Mouse (Mus musculus) heart, adult 8-10 months (tissue): ENCODE data around the gene Med20. TPM values are rescaled to one million over a fixed set of nuclear protein-coding genes. Genes with fewer than 3 reads are reported as not detected.
"Not testable (repeated sequence)": the region's sequence is repeated elsewhere in the genome, so short reads cannot be mapped to it uniquely, and the experiment has no call there.

ENCODE experiments used
- DNase-seq: peaks from one replicate; pipeline ENCODE4 v3.0.0; 2022; ENCODE audit warnings: low spot score
- total RNA-seq, 4 experiments: library from RNA; stranded (reverse); gene quantifications; 2 replicates each; pipeline ENCODE4 v1.2.4; 2022

Med20 gene
- total RNA-seq, 4 experiments from 2014 or later: 15.7 to 19.9 (median 18.1) TPM

DNA sequence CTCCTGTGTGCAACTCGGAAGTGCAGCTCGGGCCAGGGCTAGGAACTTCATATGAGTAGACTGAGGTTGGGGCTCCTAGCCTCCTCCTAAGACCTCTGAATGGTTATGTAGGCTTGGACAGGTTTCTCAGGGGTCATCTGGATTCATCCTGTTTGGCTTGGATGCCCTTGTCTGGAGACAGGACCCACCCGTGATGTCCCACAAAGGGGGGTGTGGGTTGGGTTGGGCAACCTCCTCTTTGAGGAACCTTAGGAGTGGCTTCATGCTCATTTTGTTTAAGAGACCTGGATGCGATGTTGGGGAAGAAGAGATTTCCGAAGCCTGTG, 14.6 kb upstream of the Med20 start:
- no peak for DNase-seq

DNA sequence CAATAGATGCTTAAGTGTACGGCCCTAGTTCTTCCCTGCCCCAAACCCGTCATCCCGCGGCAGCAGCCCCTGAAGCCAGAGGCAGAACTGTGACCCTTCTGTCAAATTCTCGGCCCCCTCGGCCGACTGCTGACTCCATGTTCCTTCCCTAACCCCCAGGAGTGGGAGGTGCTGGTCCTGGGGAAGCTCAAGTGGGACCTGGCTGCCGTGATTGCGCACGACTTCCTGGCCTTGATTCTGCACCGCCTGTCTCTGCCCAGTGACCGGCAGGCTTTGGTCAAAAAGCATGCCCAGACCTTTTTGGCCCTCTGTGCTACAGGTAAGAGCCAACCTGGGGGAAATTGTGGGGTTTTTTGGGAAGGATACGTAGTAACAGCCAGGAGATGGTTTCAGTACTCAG, 14.1 kb upstream of the Med20 start:
- no peak for DNase-seq

DNA sequence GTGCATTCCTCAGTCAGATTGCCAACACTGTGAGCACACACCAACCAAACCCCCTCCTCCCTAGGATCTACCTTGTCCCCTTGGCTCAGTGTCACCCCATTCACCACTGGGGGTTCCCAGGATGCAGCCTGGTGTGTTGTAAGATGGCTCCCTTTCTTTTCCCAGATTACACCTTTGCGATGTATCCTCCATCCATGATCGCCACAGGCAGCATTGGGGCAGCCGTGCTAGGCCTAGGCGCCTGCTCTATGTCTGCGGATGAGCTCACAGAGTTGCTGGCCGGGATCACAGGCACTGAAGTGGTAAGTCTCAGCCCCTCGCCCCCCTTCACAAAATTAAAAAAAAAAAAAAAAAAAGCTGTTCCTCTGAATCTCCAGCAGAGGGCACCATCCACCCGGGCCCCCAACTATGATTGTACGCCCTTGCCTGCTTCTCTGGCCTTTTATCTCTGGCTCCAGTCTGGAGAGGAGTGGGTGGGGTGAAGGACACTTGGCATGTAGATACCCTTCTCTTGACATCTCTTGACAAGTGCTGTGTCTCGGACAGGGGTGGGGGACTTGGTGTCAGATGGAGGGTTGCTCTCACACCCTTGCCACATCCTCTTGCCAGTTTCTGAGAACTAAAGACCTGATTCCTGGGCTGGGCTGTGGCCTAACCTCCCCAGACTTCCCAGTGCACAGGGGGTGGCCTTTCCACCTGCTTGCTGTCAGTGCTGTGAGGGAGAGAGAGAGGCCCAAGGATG, 13.4 kb upstream of the Med20 start:
- no peak for DNase-seq

DNA sequence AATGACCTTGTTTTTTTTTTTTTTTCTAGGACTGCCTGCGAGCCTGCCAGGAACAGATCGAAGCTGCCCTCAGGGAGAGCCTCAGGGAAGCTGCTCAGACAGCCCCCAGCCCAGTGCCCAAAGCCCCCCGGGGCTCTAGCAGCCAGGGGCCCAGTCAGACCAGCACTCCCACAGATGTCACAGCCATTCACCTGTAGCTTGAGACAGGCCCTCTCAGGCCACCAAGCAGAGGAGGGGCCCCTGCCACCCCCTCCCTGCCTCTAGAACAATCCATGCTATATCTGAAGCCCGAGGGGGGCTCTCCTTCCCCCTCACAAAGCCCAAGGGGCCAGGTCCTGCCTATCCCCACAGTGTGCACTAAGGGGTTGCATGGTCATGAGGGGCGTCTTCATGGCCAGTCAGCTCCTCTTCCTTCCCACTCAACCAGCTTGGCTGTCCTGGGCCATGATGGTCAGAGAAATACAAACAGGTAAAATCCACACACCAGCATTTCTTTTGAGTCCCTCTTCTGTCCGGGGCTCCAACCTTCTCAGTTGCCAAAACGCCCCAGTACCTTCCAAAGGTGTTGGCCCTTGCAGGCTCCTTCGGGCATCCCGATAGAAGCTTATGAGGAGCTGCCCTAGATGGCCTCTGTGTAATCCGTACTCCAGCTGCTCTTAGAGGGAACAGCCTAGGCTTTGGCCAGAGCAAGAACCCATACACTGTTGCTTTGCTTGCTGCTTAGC, 12.6 kb upstream of the Med20 start:
- not testable (repeated sequence) for DNase-seq

DNA sequence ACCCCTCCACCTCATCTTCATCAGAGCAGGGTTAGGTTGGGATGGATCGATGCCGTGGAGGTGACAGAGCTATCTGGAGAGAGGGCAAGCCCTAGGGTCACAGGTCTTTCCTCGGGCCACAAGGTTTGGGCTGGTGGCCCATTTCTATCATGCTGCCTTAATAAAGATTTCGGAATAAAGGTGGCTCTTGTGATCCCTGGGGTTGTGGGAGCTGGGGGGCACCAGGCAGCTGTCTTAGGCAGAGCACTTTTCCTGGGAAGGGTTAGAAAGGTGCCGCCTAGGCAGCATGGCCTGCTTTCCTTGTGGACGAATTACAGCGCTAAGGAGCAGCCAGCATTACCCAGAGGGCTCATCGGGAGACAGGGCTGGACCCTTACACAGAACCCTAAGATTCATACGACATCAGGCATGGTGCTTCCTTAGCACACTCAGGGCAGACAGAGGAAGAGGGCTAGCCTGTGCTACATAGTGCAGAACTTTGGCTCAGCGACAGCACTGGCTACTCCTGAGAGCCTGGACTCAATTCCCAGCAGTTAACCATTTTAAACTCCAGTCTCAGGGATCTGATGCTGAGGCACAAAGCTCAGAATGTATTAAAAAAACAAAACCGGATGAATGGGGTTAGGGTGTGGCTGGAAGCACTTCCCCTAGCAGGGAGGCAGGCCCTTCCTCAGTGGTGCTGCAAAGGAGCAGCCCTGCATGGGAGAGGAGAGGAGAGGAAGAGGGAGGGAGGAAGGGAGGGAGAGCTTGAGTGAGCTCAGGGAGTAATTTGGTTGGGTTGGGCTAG, 11.7 kb upstream of the Med20 start:
- no peak for DNase-seq

DNA sequence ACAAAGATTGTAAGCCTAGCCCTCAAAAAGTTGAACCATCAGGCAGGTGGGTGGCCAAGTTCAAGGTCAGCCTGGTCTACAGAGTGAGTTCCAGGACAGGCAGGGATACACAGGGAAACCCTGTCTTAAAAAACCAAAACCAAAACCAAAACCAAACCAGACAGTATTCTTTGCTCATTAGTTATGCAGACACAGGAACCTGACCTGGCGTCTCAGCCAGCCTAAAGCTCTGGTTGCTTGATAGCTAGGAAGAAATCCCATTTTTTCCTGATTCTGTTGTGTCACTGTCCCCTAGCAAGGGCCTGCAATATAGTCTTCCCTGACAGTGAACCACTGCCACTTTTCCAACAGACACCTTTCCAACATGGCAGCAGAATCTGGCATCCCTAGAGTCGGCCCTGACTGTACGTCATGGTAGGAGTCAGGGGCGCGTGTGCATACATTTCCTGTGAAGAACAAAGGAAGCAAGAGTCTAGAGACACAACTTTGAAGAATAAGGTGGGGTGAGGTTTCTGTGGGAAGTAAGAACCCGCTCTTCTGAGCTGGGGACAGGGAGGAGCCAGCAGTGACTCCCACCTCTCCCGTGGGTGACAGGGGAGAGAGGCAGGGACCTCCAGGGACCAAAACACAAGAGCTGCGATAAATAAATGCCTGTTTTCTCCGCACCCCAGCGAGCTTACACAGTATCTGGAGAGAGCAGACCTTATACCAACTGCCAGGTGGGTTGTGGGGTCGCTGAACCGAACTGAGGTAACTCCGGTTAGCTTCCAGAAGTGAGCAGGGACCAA, 10.6 kb upstream of the Med20 start:
- no peak for DNase-seq

DNA sequence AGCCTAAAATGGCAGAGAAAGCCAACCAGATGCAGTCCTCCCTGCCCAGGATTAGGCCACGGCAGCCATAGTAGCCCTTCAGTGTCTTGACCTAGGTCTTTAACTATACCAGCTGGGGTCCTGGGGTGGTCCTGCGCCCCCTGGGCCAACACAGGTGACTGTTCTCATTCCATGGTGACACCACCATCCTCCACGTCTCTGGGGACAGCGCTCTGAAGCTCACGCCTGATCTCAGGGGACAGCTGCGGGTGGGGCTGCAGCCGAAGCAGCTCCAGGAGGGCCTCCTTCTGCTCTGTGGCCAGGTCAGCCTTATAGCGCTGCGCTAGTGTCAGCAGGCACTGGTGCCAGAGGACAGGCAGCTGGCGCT, 10.0 kb upstream of the Med20 start:
- no peak for DNase-seq

DNA sequence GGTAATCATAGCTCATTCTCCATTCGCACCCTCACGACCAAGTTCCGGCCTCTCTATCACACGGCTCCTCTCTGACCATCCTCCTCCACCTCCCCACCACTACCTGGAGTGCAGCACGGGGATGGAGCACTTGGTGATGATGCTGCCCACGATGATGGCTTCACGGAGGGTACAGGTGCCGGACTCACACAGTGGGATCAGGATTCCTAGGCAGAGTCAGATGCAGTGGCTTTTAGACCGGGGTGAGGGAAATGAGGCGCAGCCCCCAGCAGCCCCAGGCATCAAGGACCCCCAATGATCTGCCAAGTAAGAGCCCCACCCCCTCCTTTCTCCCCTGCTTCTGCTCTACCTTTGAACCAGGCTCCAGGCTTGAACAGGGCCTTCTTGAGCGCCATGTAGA, 9.1 kb upstream of the Med20 start:
- no peak for DNase-seq

DNA sequence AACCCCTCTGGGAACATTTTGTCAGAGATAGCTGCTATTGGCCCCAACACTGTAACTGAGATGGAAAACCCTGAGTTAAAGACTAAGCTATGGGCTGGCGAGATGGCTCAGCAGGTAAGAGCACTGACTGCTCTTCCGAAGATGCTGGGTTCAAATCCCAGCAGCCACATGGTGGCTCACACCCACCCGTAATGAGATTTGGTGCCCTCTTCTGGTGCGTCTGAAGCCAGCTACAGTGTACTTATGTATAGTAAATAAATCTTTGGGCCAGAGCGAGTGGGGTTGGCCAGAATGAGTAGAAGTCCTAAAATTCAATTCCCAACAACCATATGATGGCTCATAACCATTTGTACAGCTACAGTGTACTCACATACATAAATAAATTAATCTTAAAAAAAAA, 5.2 kb upstream of the Med20 start:
- no peak for DNase-seq

DNA sequence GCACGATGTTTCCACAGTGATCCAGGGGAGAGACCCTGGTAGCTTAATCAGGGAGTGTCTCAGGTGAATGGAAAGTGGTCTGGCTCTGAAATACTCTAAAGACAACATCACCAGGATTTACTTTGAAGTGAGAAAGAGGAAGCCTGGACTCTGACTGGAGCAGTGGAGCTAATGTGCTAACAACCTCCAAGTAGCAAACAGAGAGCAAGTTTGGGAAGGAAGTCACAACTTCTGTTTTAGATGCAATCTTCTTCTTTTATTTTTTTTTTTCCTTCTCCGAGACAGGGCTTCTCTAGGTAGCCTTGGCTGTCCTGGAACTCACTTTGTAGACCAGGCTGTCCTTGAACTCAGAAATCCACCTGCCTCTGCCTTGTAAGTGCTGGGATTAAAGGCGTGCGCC, 2.2 kb upstream of the Med20 start:
- DNase-seq: no peak

DNA sequence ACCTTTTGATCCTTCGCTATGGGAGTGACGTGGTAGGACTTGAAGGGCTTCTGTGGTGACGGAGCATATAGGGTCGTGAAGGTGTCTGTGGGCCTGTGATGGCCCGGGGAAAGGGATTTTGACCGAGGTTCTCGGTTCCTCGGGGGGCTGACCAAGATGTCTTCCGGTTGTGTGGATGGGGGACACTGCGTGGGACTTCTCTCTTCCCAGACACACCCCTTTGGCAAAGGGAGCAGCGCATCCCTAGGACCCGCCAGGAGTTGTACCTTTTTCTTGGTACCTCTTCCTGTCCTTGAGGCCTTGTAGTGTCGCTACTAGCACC, 240 bp downstream of the Med20 start:
- DNase-seq: no peak

DNA sequence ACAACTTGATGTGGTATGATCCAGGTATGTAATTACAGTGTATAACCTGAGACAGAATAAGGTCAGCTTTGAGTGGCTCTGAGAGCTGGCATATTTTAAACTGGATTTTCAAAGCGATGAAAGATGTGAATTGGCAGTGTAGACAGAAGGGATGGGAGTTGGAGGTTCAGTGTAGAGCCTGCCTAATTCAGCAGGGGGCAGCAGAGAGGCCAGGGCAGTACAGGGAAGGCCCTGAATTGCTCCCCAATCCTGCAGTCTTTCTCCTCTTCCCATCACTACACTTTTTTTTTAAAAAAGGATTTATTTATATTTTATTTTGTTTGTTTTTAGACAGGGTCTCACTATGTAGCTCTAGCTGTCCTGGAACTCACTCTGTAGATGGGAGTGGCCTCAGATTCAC, 2.6 kb downstream of the Med20 start:
- no peak for DNase-seq

DNA sequence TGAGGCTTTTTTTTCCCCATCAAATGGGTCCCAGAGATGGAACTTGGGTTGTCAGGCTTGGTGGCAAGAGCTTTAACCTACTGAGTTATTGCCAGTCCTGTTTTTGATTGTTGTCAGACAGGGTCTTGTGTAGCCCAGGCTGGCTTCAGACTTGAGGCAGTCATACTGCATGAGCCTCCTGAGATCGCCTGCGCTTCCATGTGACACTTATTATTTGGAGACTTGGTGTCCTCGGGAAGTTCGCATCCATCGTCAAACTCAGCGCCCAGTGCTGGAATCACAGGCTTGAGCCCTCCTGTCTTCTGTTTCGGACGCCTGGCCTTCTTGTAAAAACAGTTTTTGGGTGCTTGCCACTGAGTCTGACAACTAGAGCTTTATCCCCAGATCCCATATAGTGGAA, 4.7 kb downstream of the Med20 start:
- DNase-seq: no peak

DNA sequence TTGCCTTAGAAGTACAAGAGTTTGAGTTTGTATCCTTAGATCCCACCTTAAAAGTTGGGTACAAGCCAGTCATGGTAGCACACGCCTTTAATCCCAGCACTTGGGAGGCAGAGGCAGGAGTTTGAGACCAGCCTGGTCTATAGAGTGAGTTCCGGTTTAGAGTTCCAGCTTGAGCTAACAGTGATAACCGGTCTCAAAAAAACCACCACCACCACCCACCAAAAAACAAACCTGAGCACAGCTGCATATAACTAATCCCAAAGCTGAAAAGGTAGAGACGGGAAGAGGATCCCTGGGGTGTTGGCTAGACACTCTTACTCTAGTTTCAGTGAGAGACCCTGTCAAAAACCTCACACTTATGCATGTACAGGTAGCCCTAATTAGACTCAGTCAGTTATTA, 5.3 kb downstream of the Med20 start:
- DNase-seq: no peak

DNA sequence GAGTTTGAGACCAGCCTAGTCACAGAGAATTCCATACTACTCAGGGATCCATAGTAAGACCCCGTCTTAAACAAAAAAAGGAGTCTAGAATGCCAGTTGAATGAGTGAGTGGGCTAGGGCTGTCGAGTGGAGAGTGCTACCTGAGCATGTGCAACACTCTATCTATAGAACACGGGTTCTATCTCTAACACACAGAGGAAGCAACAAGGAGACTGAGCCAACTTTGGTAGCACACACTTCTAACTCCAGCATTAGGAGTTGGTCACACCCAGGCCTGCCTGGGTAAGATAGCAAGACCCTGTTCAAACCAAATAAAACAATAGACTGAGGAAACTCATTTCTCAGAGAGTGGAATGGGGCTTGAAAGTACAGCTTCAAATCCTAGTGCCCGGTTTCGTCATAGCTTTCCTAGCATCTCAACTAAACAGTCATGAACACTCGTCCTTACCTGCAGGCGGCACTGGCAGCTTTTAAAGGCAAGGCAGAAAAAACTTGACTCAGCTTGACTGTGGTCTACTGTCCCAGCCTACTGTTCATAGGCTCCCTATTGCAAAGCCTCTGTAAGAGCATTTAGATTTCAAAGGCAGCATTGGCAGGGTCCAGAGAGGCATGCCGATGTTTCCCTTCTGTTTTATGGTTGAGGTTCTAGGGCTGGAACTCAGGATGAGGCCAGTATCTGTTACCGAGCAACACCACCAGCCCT, 6.4 kb downstream of the Med20 start:
- DNase-seq: no peak

DNA sequence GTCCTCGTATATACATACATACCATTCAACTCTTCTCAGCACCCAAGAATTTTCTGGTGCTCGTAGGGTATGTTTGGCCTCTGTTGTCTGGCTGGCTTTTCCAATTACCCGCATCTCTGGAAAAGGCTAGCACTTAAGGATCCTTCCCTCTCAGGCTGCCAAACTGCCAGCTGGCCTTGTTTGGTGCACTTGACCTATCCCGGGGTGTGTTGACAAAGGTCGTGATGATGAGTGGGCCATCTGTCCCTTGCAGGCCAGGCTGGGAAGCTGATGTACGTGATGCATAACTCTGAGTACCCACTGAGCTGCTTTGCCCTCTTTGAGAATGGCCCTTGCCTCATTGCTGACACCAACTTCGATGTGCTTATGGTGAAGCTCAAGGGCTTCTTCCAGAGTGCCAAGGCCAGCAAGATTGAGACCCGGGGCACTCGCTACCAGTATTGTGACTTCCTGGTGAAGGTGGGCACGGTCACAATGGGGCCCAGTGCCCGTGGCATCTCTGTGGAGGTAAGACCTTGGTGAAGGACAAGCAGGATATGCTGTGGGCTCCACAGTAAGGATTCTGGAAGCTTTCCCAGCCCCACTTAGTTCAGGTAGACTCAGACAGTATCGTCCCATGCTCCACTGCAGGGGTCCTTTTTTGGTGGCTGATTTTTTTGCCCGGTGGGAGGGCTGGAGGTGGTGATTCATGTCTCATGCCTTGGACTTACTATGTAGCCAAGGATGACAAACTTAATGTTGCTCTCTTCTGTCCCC, 7.4 kb downstream of the Med20 start:
- no peak for DNase-seq

DNA sequence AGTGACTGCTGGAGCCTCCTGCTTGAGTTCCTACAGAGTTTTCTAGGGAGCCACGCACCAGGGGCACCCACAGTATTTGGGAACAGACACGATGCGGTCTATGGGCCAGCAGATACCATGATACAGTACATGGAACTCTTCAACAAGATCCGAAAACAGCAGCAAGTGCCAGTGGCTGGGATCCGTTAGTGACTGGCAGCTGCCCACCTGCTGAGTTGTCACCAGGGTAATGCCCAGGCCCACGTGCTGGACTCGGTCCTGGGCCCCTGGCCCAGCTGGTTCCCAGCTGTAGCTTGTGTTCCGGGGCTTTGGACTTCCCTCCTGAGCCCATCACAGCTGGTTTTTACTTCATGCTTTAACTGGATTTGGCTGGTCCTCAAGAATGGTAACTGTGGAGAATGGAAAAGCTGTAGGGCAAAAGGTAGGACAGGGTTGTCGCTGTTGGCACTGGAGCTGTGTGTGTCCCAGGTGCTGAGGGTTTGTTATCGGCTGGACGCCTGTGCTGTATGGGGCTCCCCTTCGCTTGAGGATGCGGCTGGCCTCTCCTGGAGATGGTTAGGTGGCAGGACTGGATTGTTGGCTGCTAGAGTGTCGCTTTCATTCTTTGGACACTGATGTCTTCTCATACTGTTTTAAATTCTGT, 11.7 kb downstream of the Med20 start:
- DNase-seq: no peak

DNA sequence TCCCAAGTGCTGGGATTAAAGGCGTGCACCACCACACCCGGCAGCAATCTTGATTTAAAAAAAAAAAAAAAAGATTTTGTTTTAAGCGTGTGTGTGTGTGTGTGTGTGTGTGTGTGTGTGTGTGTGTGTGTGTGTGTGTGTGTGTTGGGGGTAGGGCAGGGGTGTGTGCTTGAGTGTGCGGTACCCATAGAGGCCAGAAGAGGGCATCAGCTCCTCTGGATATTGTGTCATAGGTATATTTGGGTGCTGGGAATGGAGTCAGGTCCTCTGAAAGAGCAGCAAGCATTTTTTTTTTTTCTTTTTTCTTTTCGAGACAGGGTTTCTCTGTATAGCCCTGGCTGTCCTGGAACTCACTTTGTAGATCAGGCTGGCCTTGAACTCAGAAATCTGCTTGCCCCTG, 13.2 kb downstream of the Med20 start:
- not testable (repeated sequence) for DNase-seq

DNA sequence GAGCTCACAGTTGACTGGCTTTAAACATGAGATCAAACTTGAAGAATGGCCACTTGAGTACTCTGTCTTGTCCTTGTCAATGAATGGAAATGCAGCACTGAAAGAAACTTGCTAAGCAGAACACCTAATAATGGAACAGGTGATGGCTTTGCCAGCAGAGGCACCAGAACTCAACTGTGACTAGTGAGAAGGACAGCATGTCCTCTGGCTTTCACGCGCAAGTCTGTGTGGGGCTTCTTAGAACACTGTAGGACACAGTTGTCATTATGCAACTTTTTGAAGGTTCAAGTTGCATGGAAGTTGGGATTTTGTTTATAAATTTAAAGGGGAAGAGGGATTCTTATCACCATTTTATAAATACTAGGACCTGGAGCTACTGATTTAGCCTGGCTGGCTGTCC, 13.7 kb downstream of the Med20 start:
- DNase-seq: peak; percentile 37

DNA sequence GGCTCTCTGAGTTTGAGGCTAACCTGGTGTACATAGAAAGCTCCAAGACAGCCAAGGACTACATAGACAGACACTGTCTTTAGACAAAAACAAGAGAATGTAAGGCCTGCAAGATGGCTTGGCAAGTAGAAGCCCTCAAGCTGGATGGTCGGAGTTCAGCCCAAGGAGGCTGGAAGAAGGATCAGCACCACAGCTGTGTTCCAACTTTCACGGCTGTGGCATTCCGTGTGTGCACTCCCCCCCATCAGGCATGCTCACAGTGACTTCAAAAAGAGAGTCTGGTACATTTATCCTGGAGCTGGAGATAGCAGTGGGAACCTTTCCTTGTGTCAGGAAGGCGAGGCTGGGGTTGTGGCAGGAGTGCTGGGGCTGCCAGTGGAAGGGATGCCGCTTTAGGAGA, 14.6 kb downstream of the Med20 start:
- DNase-seq: no peak
